Mouse (Mus musculus): ENCODE measurements around the gene Gm18336. TPM values are rescaled to one million over a fixed set of nuclear protein-coding genes. Genes with fewer than 3 reads are reported as not detected.

Gm18336 gene
- polyA plus RNA-seq, 1 experiment from 2014 or later: not detected

DNA sequence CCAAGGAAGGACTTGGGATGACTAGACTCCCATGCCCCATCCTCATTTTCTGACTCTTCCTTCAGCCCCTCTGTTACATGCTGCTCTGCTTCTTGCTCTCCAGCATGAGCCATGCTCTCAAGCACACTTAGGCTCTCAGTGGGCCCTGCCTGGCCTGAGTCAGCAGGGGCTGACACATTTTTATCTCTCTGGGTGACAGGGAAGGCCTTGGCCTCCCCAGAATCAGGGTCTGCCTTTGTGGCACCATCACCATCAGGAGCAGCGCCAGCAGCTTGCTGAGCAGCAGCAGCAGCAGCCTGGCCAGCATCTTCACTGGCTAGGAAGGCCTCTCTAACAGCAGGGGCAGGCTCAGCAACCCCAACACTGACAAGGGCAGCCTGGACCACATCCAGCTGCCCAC is 2.1 kb downstream of the Gm18336 start:
- Histone ChIP-seq H3K36me3 (ENCODE audit: control insufficient read depth, insufficient read depth, low read length) (no peaks in the 10 kb centered on the region), H3K4me2 (no peak overlapping the region), H3K27me3 (ENCODE audit: control insufficient read depth, insufficient read depth, low read length) (no peaks in the 10 kb centered on the region), H3K4me1 (ENCODE audit: control insufficient read depth, insufficient read depth, low read length) (no peaks in the 10 kb centered on the region), H3K4me3 (ENCODE audit: low read depth, low read length) (no peak overlapping the region), H3K9ac (ENCODE audit: low read length) (no peak overlapping the region), H3K9me3 (ENCODE audit: control insufficient read depth, low read length) (no peaks in the 10 kb centered on the region), H3K27ac (ENCODE audit: low read depth, low read length) (no peak overlapping the region)
- no peak for ATAC-seq (ENCODE audit: low FRiP score)
- no peak for DNase-seq (ENCODE audit: low spot score, missing footprints)
- WGBS: 88% methylated on average over 1 of the region's 1 CpGs

DNA sequence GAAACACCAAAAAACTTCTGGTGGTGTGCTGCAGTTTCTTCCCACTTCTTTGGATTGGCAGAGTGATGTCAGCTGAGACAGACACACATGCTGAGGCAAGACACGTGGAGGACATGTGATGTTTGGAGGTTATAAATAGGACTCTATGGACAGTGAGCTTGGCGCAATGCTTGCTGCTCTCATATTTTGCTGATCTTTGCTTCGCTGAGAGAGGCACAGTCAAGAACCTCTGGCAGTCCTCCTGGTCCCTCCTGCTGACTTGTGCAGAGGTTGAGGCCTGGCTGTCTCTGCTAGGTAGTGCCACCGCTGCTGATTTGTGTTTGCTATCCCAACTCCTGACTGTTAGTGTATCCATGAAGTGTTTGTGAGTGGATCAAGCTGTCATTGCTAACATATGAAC is 7.1 kb downstream of the Gm18336 start:
- DNase-seq (ENCODE audit: low spot score, missing footprints): no peak
- 85% methylated on average over 4 of the region's 4 CpGs for WGBS
- ATAC-seq (ENCODE audit: low FRiP score): no peak
- H3K4me3 ChIP-seq (ENCODE audit: low read depth, low read length): no peak overlapping the region
- H3K9me3 ChIP-seq (ENCODE audit: control insufficient read depth, low read length): no peaks in the 10 kb centered on the region
- H3K27ac ChIP-seq (ENCODE audit: low read depth, low read length): no peak overlapping the region
- H3K36me3 ChIP-seq (ENCODE audit: control insufficient read depth, insufficient read depth, low read length): no peaks in the 10 kb centered on the region
- no peak overlapping the region for H3K9ac ChIP-seq (ENCODE audit: low read length)
- no peaks in the 10 kb centered on the region for H3K27me3 ChIP-seq (ENCODE audit: control insufficient read depth, insufficient read depth, low read length)
- no peak overlapping the region for H3K4me2 ChIP-seq
- no peaks in the 10 kb centered on the region for H3K4me1 ChIP-seq (ENCODE audit: control insufficient read depth, insufficient read depth, low read length)

DNA sequence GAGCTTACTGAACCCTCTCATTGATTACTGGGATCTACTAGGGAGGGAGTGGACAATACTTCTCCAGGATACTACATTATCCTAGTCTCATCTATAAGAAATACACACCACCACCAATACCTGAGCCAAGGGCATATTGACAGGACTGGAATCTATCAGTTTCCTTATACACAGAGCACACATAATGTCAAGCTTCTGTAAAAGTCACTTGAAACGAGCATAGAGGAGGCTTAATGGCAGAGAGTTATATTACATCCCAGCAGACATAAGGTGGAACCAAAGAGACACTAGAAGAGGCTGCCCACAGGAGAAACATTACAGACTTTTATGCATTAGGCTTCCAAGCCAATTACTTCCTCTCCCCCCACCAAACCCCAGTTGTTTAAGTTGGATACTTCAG is 13.6 kb downstream of the Gm18336 start:
- H3K9me3 ChIP-seq (ENCODE audit: control insufficient read depth, low read length): no peaks in the 10 kb centered on the region
- H3K4me3 ChIP-seq (ENCODE audit: low read depth, low read length): no peak overlapping the region
- H3K27me3 ChIP-seq (ENCODE audit: control insufficient read depth, insufficient read depth, low read length): no peaks in the 10 kb centered on the region
- no peak overlapping the region for H3K27ac ChIP-seq (ENCODE audit: low read depth, low read length)
- DNase-seq (ENCODE audit: low spot score, missing footprints) (no peak), ATAC-seq (ENCODE audit: low FRiP score) (no peak)
- H3K4me2 ChIP-seq: no peak overlapping the region
- no peaks in the 10 kb centered on the region for H3K4me1 ChIP-seq (ENCODE audit: control insufficient read depth, insufficient read depth, low read length)
- no peaks in the 10 kb centered on the region for H3K36me3 ChIP-seq (ENCODE audit: control insufficient read depth, insufficient read depth, low read length)
- no peak overlapping the region for H3K9ac ChIP-seq (ENCODE audit: low read length)
- 43% methylated on average over 1 of the region's 1 CpGs for WGBS

DNA sequence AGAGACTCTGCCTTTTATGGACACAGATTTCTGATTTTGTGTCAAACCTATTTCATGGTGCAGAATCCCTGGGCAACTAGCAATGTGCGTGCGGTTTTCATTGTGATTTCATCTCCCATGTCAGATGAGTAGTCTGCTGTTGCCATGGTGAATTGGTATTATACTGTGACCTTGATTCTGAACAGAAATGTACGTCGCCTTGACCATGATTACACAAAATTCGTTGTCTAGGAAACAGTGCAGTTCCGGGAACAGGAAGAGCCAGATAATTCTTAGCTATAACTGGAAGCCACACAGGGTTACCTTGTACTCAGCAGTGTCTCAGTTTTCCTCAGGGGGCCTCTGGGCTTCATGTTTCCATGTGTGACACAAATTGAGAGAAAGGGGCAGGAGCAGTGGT is 14.1 kb downstream of the Gm18336 start:
- DNase-seq (ENCODE audit: low spot score, missing footprints) (no peak), ATAC-seq (ENCODE audit: low FRiP score) (0 out of 2 replicates have a peak, but pooled peaks have one; percentile 35)
- H3K9me3 ChIP-seq (ENCODE audit: control insufficient read depth, low read length): no peaks in the 10 kb centered on the region
- 68% methylated on average over 6 of the region's 6 CpGs for WGBS
- H3K4me3 ChIP-seq (ENCODE audit: low read depth, low read length): no peak overlapping the region
- H3K27me3 ChIP-seq (ENCODE audit: control insufficient read depth, insufficient read depth, low read length): no peaks in the 10 kb centered on the region
- no peak overlapping the region for H3K27ac ChIP-seq (ENCODE audit: low read depth, low read length)
- no peak overlapping the region for H3K9ac ChIP-seq (ENCODE audit: low read length)
- no peaks in the 10 kb centered on the region for H3K4me1 ChIP-seq (ENCODE audit: control insufficient read depth, insufficient read depth, low read length)
- H3K4me2 ChIP-seq: no peak overlapping the region
- no peaks in the 10 kb centered on the region for H3K36me3 ChIP-seq (ENCODE audit: control insufficient read depth, insufficient read depth, low read length)

DNA sequence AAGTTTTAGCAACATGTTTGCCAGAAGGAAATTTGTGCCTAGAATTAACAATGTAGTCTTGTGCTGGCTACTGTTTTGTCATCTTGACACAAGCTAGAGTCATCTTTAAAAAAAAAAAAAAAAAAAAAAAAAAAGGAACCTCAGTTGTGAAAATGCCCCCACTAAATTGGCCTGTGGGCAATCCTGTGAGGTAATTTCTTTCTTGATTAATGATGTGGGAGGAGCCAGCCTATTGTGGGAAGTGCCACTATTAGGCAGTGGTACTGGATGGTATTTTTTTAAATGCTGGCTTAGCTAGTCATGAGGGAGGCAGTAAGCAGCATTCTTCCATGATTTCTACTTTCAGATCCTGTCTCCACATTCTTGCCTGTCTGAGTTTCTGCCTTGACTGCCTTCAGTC is 35.2 kb downstream of the Gm18336 start:
- Histone ChIP-seq H3K9ac (ENCODE audit: low read length) (no peak overlapping the region), H3K27me3 (ENCODE audit: control insufficient read depth, insufficient read depth, low read length) (no peaks in the 10 kb centered on the region), H3K9me3 (ENCODE audit: control insufficient read depth, low read length) (no peaks in the 10 kb centered on the region), H3K4me1 (ENCODE audit: control insufficient read depth, insufficient read depth, low read length) (no peaks in the 10 kb centered on the region), H3K4me3 (ENCODE audit: low read depth, low read length) (no peak overlapping the region), H3K4me2 (no peak overlapping the region), H3K27ac (ENCODE audit: low read depth, low read length) (no peak overlapping the region), H3K36me3 (ENCODE audit: control insufficient read depth, insufficient read depth, low read length) (no peaks in the 10 kb centered on the region)
- DNase-seq (ENCODE audit: low spot score, missing footprints) (no peak), ATAC-seq (ENCODE audit: low FRiP score) (no peak)

DNA sequence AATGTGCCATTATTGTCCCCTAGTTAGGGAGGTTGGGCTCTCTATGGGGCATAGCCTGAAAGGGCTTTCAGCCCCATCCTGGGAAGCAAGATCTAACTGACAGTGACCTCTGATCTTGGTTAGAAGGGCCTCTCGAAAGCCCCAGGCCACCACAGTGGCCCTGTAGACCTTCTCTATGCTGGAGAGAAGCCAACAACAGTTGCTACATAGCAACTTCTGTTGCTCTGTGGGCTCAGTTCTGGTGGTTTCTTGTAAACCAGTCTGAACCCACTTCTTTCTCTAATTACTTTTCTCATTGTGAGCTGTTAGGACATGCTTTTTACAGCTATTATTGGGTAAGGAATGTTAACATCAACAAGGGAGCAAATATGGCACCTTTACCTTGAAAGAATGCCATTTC is 41.8 kb downstream of the Gm18336 start:
- H3K9me3 ChIP-seq (ENCODE audit: control insufficient read depth, low read length): no peaks in the 10 kb centered on the region
- H3K9ac ChIP-seq (ENCODE audit: low read length): no peak overlapping the region
- DNase-seq (ENCODE audit: low spot score, missing footprints) (no peak), ATAC-seq (ENCODE audit: low FRiP score) (no peak)
- H3K27ac ChIP-seq (ENCODE audit: low read depth, low read length): no peak overlapping the region
- H3K36me3 ChIP-seq (ENCODE audit: control insufficient read depth, insufficient read depth, low read length): peaks cover 12% of the 10 kb centered on the region
- H3K27me3 ChIP-seq (ENCODE audit: control insufficient read depth, insufficient read depth, low read length): no peaks in the 10 kb centered on the region
- H3K4me3 ChIP-seq (ENCODE audit: low read depth, low read length): no peak overlapping the region
- H3K4me1 ChIP-seq (ENCODE audit: control insufficient read depth, insufficient read depth, low read length): no peaks in the 10 kb centered on the region
- WGBS: 79% methylated on average over 1 of the region's 1 CpGs
- H3K4me2 ChIP-seq: no peak overlapping the region

DNA sequence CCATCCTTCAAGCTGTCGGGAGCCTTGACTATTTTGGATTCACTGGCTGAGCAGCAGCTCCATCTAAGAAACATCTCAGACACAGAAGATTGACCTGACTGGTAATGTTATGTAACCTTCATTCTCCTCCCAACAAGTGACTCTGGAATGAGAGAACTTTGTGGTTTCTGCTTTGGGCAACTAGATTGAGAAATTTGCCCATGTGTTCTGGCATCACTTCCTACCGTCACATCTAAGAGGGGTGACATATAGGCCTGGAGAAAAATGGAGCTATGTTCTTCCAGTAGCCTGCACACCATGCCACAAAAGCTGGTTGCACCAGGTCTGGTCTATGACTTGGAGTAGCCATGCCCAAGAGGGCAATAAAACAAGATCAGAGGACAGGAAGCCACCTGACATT is 42.4 kb downstream of the Gm18336 start:
- whole genome bisulfite sequencing: 95% methylated on average over 2 of the region's 2 CpGs
- H3K36me3 ChIP-seq (ENCODE audit: control insufficient read depth, insufficient read depth, low read length): peaks cover 12% of the 10 kb centered on the region

More for the DNA sequence above, 42.4 kb downstream of the Gm18336 start:
- no peak for ATAC-seq (ENCODE audit: low FRiP score)
- H3K27me3 ChIP-seq (ENCODE audit: control insufficient read depth, insufficient read depth, low read length): no peaks in the 10 kb centered on the region
- no peak overlapping the region for H3K27ac ChIP-seq (ENCODE audit: low read depth, low read length)
- H3K4me1 ChIP-seq (ENCODE audit: control insufficient read depth, insufficient read depth, low read length): no peaks in the 10 kb centered on the region
- no peak for DNase-seq (ENCODE audit: low spot score, missing footprints)
- no peaks in the 10 kb centered on the region for H3K9me3 ChIP-seq (ENCODE audit: control insufficient read depth, low read length)
- no peak overlapping the region for H3K9ac ChIP-seq (ENCODE audit: low read length)
- H3K4me2 ChIP-seq: no peak overlapping the region
- H3K4me3 ChIP-seq (ENCODE audit: low read depth, low read length): no peak overlapping the region

Other genes starting within 250 kb of the Gm18336 start
- gene Xlr5b, start 249.9 kb downstream of the Gm18336 start, polyA plus RNA-seq (2014; fragmentation: Nextera tagmentation; extraction: Ambion mirVana): not detected in 2 replicates
- gene DXBay18, start 249.3 kb downstream of the Gm18336 start, polyA plus RNA-seq (2014; fragmentation: Nextera tagmentation; extraction: Ambion mirVana): 0.27 TPM in 1 of 2 replicates, not detected in the other
- not detected in 2 replicates for gene Spin2d, start 221.7 kb downstream of the Gm18336 start, polyA plus RNA-seq (2014; fragmentation: Nextera tagmentation; extraction: Ambion mirVana)
- 16.1 and 18.9 TPM in 2 replicates for gene Xlr3b, start 206.5 kb downstream of the Gm18336 start, polyA plus RNA-seq (2014; fragmentation: Nextera tagmentation; extraction: Ambion mirVana)
- gene Xlr4b, start 184.4 kb downstream of the Gm18336 start, polyA plus RNA-seq (2014; fragmentation: Nextera tagmentation; extraction: Ambion mirVana): 0.31 and 0.32 TPM in 2 replicates
- gene F8a, start 170.4 kb downstream of the Gm18336 start, polyA plus RNA-seq (2014; fragmentation: Nextera tagmentation; extraction: Ambion mirVana): 16.0 and 19.4 TPM in 2 replicates
- 0.12 and 0.22 TPM in 2 replicates for gene Xlr4c, start 155.6 kb downstream of the Gm18336 start, polyA plus RNA-seq (2014; fragmentation: Nextera tagmentation; extraction: Ambion mirVana)
- gene Xlr3c, start 133.3 kb downstream of the Gm18336 start, polyA plus RNA-seq (2014; fragmentation: Nextera tagmentation; extraction: Ambion mirVana): 0.11 and 0.14 TPM in 2 replicates
- not detected in 2 replicates for gene Xlr5a, start 105.8 kb downstream of the Gm18336 start, polyA plus RNA-seq (2014; fragmentation: Nextera tagmentation; extraction: Ambion mirVana)
- not detected in 2 replicates for gene Xlr5c, start 105.8 kb downstream of the Gm18336 start, polyA plus RNA-seq (2014; fragmentation: Nextera tagmentation; extraction: Ambion mirVana)
- gene Gm45015, start 61.9 kb downstream of the Gm18336 start, polyA plus RNA-seq (2014; fragmentation: Nextera tagmentation; extraction: Ambion mirVana): not detected in 2 replicates
- 15.9 and 17.7 TPM in 2 replicates for gene Zfp275, start 56.1 kb downstream of the Gm18336 start, polyA plus RNA-seq (2014; fragmentation: Nextera tagmentation; extraction: Ambion mirVana)
- gene Zfp92, start 12.4 kb upstream of the Gm18336 start, polyA plus RNA-seq (2014; fragmentation: Nextera tagmentation; extraction: Ambion mirVana): 0.05 and 0.07 TPM in 2 replicates
- gene Trex2, start 36.6 kb upstream of the Gm18336 start, polyA plus RNA-seq (2014; fragmentation: Nextera tagmentation; extraction: Ambion mirVana): not detected in 2 replicates
- 72.3 and 73.5 TPM in 2 replicates for gene Haus7, start 60.3 kb upstream of the Gm18336 start, polyA plus RNA-seq (2014; fragmentation: Nextera tagmentation; extraction: Ambion mirVana)
- 42.1 and 43.4 TPM in 2 replicates for gene Bgn, start 84.9 kb upstream of the Gm18336 start, polyA plus RNA-seq (2014; fragmentation: Nextera tagmentation; extraction: Ambion mirVana)
- gene Atp2b3, start 104.3 kb upstream of the Gm18336 start, polyA plus RNA-seq (2014; fragmentation: Nextera tagmentation; extraction: Ambion mirVana): 0.25 and 0.30 TPM in 2 replicates
- gene Dusp9, start 240.7 kb upstream of the Gm18336 start, polyA plus RNA-seq (2014; fragmentation: Nextera tagmentation; extraction: Ambion mirVana): 1.7 and 2.1 TPM in 2 replicates